Mouse (Mus musculus) intestine, embryonic 15.5 days (tissue): Measurements from ENCODE around the gene Pank4. TPM values are rescaled to one million over a fixed set of nuclear protein-coding genes. Genes with fewer than 3 reads are reported as not detected.

Source experiments
- ATAC-seq: fragments of 200-750 bp; cut with Nextera tagmentation; 2 replicates; pipeline ENCODE4 v1.8.0; 2017; ENCODE audit warnings: moderate TSS enrichment, moderate library complexity
- H3K27ac ChIP-seq: fragments of 300-500 bp; sonication (generic); 2 replicates; pipeline ENCODE4 v1.5.1; 2015; ENCODE audit warnings: mild to moderate bottlenecking, inconsistent platforms
- H3K27me3 ChIP-seq: fragments of 300-500 bp; sonication (generic); replicated peaks from 2 replicates; pipeline ENCODE4 v1.6.1; 2015; ENCODE audit warnings: inconsistent platforms
- H3K36me3 ChIP-seq: fragments of 300-500 bp; sonication (generic); 2 replicates; pipeline ENCODE4 v1.6.1; 2015; ENCODE audit warnings: inconsistent platforms
- H3K4me1 ChIP-seq: fragments of 300-500 bp; sonication (generic); replicated peaks from 2 replicates; pipeline ENCODE4 v1.6.1; 2015; ENCODE audit warnings: inconsistent platforms
- H3K4me2 ChIP-seq: fragments of 300-500 bp; sonication (generic); replicated peaks from 2 replicates; pipeline ENCODE4 v1.6.1; 2015; ENCODE audit warnings: mild to moderate bottlenecking, inconsistent platforms
- H3K4me3 ChIP-seq: fragments of 300-500 bp; sonication (generic); replicated peaks from 2 replicates; pipeline ENCODE4 v1.5.1; 2015; ENCODE audit warnings: inconsistent platforms
- H3K9ac ChIP-seq: fragments of 300-500 bp; sonication (generic); 2 replicates; pipeline ENCODE4 v1.6.1; 2015; ENCODE audit warnings: inconsistent platforms
- H3K9me3 ChIP-seq: fragments of 300-500 bp; sonication (generic); 2 replicates; pipeline ENCODE4 v1.6.1; 2016; ENCODE audit warnings: inconsistent platforms
- WGBS: fragments of 180-500 bp; shearing (Covaris S2); methylation state at CpG from one replicate; pipeline ENCODE4 v1.1.7; 2015; 5-methylcytosine and 5-hydroxymethylcytosine counted together
- polyA plus RNA-seq: library from polyadenylated mRNA; unstranded; fragments of >200 nt; fragmentation: Nextera tagmentation; extraction: Ambion mirVana; gene quantifications from 2 replicates; pipeline ENCODE4 v1.2.1, GENCODE M21; 2015

Gene Pank4
- polyA plus RNA-seq, 1 experiment from 2014 or later, result 34.2 TPM

DNA sequence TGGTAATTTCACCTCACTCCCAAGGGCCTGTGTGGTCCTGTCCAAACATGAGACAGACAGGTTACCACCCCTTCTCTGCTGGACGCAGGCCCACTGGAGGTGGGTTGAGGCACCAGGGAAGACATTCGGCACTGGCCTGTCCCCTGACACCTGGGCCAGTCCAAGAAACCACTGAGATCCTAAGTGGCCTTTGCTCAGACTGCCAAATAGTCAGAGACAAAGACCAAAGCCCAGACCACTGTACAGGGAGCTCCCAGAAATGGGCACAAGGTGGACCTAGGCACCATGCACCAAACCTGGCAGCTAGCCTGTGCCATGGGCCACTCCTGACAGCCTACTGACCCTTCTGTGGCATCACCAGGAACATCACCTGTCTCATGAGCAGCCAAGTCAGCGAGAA lies 45.3 kb downstream of the Pank4 start:
- WGBS, result 74% methylated on average over 3 of the region's 3 CpGs
- ATAC-seq, result no peak
- Histone ChIP-seq H3K4me1 (no peaks in the 10 kb centered on the region), H3K36me3 (no peaks in the 10 kb centered on the region), H3K4me2 (no peak overlapping the region), H3K9ac (no peak overlapping the region), H3K27me3 (no peaks in the 10 kb centered on the region), H3K27ac (no peak overlapping the region), H3K4me3 (no peak overlapping the region), H3K9me3 (no peaks in the 10 kb centered on the region)

DNA sequence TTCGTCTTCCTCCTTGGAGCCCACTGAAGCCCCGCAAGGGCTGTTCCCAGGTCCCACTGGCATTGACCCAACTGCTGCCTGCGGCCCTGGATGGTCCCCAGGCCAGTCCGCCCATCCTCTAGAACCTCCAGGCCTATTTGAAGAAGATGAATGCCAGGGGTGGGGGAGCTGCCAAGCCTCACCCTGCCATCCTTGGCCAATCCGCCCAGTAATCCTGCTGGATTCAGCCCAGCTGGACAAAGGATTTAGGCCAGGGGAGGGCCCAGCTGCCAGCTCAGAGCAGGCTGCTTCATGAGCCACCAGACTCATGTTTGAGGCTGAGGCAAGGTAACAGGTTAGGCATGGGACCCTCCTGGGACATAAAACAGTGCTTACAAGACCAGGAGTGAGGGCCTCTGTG lies 46.9 kb downstream of the Pank4 start:
- no peak for ATAC-seq
- no peaks in the 10 kb centered on the region for H3K4me1 ChIP-seq
- H3K9ac ChIP-seq, result no peak overlapping the region
- H3K4me2 ChIP-seq, result no peak overlapping the region
- 85% methylated on average over 5 of the region's 5 CpGs for WGBS
- H3K36me3 ChIP-seq, result no peaks in the 10 kb centered on the region
- H3K27ac ChIP-seq, result no peak overlapping the region
- no peaks in the 10 kb centered on the region for H3K9me3 ChIP-seq
- H3K4me3 ChIP-seq, result no peak overlapping the region
- H3K27me3 ChIP-seq, result no peaks in the 10 kb centered on the region

- Histone ChIP-seq H3K4me1 (no peaks in the 10 kb centered on the region), H3K27me3 (no peaks in the 10 kb centered on the region), H3K36me3 (no peaks in the 10 kb centered on the region), H3K27ac (no peak overlapping the region), H3K9ac (no peak overlapping the region), H3K4me2 (no peak overlapping the region), H3K9me3 (no peaks in the 10 kb centered on the region), H3K4me3 (no peak overlapping the region)
- ATAC-seq, result no peak
- WGBS, result 70% methylated on average over 8 of the region's 8 CpGs
These were observed 47.5 kb downstream of the Pank4 start for GRCm38 (mm10) chr4:155011312-155012025.

- no peak for ATAC-seq
- WGBS, result 60% methylated on average over 2 of the region's 2 CpGs
- Histone ChIP-seq H3K9ac (no peak overlapping the region), H3K36me3 (no peaks in the 10 kb centered on the region), H3K4me2 (no peak overlapping the region), H3K27ac (no peak overlapping the region), H3K27me3 (no peaks in the 10 kb centered on the region), H3K4me1 (no peaks in the 10 kb centered on the region), H3K9me3 (no peaks in the 10 kb centered on the region), H3K4me3 (no peak overlapping the region)
These were observed 48.2 kb downstream of the Pank4 start for GRCm38 (mm10) chr4:155012115-155012514.

GRCm38 (mm10) chr4:155012788-155013187 lies 48.9 kb downstream of the Pank4 start:
- no peak overlapping the region for H3K9ac ChIP-seq
- no peak overlapping the region for H3K27ac ChIP-seq
- H3K36me3 ChIP-seq, result no peaks in the 10 kb centered on the region
- WGBS, result 7% methylated on average over 4 of the region's 4 CpGs
- H3K4me2 ChIP-seq, result no peak overlapping the region
- no peak overlapping the region for H3K4me3 ChIP-seq
- no peaks in the 10 kb centered on the region for H3K27me3 ChIP-seq
- H3K4me1 ChIP-seq, result no peaks in the 10 kb centered on the region; the same call in 1 of the 2 replicates
- no peaks in the 10 kb centered on the region for H3K9me3 ChIP-seq
- ATAC-seq, result peak; percentile 60

- no peaks in the 10 kb centered on the region for H3K36me3 ChIP-seq
- H3K4me1 ChIP-seq, result peaks cover 5% of the 10 kb centered on the region
- H3K9me3 ChIP-seq, result no peaks in the 10 kb centered on the region
- ATAC-seq, result no peak
- no peak overlapping the region for H3K9ac ChIP-seq
- H3K4me2 ChIP-seq, result no peak overlapping the region
- no peak overlapping the region for H3K27ac ChIP-seq
- no peak overlapping the region for H3K4me3 ChIP-seq
- 72% methylated on average over 14 of the region's 14 CpGs for WGBS
- no peaks in the 10 kb centered on the region for H3K27me3 ChIP-seq
These were observed 50.3 kb downstream of the Pank4 start for GRCm38 (mm10) chr4:155014244-155014643.

GRCm38 (mm10) chr4:155014791-155015190 lies 50.9 kb downstream of the Pank4 start:
- no peaks in the 10 kb centered on the region for H3K9me3 ChIP-seq
- H3K9ac ChIP-seq, result no peak overlapping the region
- no peaks in the 10 kb centered on the region for H3K36me3 ChIP-seq
- ATAC-seq, result no peak
- no peak overlapping the region for H3K27ac ChIP-seq
- no peaks in the 10 kb centered on the region for H3K27me3 ChIP-seq
- no peak overlapping the region for H3K4me3 ChIP-seq
- H3K4me2 ChIP-seq, result no peak overlapping the region
- 68% methylated on average over 12 of the region's 12 CpGs for WGBS
- H3K4me1 ChIP-seq, result peaks cover 11% of the 10 kb centered on the region

DNA sequence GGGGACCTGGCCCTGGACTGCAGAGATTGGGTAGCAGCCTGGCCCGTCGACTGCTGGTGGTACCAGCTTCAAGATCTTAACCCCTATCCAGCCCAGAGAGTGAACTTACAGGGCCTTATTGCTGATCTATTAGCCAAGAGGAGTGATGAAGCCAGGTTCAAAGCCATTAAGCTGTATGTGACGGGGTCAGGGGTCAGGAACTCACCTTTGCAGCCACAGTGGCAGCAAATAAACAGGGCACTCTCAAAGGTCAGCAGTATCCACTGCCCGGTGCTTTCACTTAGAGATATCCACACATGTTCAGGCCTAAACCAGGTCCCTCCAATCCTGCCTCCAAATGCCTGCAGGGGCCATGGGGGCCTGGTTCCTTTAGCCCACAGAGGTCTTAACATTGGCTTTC lies 51.6 kb downstream of the Pank4 start:
- no peak overlapping the region for H3K4me2 ChIP-seq
- 53% methylated on average over 4 of the region's 4 CpGs for WGBS
- peaks cover 12% of the 10 kb centered on the region for H3K4me1 ChIP-seq
- no peaks in the 10 kb centered on the region for H3K36me3 ChIP-seq
- H3K4me3 ChIP-seq, result no peak overlapping the region
- no peak overlapping the region for H3K9ac ChIP-seq
- no peaks in the 10 kb centered on the region for H3K9me3 ChIP-seq
- ATAC-seq, result no peak
- no peak overlapping the region for H3K27ac ChIP-seq
- H3K27me3 ChIP-seq, result no peaks in the 10 kb centered on the region

DNA sequence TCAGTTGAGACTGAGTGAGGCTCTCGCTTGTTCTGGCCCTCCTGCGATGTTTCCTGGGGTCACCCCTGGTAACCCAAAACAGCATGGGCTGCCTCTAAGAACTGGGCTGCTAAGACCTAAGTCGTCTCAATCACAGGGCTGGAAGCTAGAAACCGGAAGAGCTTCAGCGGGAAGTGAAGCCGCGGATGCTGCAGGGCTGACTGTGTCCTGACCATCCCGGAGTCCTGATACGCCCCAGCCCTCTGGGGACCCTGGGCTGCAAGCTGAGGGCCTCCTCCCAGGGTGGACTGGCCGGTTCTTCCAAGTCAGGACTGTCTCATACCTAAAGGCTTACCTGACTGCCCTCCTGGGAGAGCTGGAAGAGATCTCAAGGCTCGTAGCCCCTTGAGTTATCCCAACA lies 52.9 kb downstream of the Pank4 start:
- no peak overlapping the region for H3K4me2 ChIP-seq
- 70% methylated on average over 11 of the region's 11 CpGs for WGBS

GRCm38 (mm10) chr4:155017253-155017878 lies 53.4 kb downstream of the Pank4 start:
- WGBS, result 67% methylated on average over 11 of the region's 11 CpGs
- no peaks in the 10 kb centered on the region for H3K27me3 ChIP-seq
- no peak overlapping the region for H3K4me3 ChIP-seq
- H3K36me3 ChIP-seq, result no peaks in the 10 kb centered on the region
- H3K4me2 ChIP-seq, result no peak overlapping the region
- no peaks in the 10 kb centered on the region for H3K9me3 ChIP-seq
- ATAC-seq, result no peak
- peaks cover 12% of the 10 kb centered on the region for H3K4me1 ChIP-seq
- no peak overlapping the region for H3K27ac ChIP-seq
- H3K9ac ChIP-seq, result no peak overlapping the region

More for the DNA sequence above, 52.9 kb downstream of the Pank4 start:
- H3K4me3 ChIP-seq, result no peak overlapping the region
- H3K9me3 ChIP-seq, result no peaks in the 10 kb centered on the region
- no peak overlapping the region for H3K27ac ChIP-seq
- H3K36me3 ChIP-seq, result no peaks in the 10 kb centered on the region
- H3K27me3 ChIP-seq, result no peaks in the 10 kb centered on the region
- peaks cover 12% of the 10 kb centered on the region for H3K4me1 ChIP-seq
- ATAC-seq, result no peak
- H3K9ac ChIP-seq, result no peak overlapping the region

DNA sequence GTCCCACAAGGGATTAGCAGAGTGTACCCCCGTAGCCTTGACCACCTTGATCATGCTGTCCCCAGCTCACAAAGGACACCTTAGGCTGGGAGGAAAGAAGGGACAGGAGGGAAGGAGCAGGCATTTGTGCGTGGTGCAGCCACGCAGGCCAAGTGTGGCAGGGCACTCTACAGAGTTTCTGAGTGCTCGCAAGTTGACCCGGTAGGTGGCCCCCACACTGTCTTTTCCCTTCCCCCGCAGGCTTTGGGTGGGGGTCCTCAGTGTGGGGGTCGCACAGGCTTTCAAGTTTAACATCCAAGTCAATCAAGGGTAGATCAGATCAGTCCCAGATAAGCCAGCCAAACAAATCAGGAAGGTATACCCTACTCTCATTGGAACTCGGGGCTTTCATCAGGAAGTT lies 54.1 kb downstream of the Pank4 start:
- H3K4me2 ChIP-seq, result no peak overlapping the region
- no peaks in the 10 kb centered on the region for H3K9me3 ChIP-seq
- no peak overlapping the region for H3K27ac ChIP-seq
- peaks cover 12% of the 10 kb centered on the region for H3K4me1 ChIP-seq
- no peaks in the 10 kb centered on the region for H3K36me3 ChIP-seq
- H3K27me3 ChIP-seq, result no peaks in the 10 kb centered on the region
- H3K9ac ChIP-seq, result no peak overlapping the region
- H3K4me3 ChIP-seq, result no peak overlapping the region
- whole genome bisulfite sequencing, result 74% methylated on average over 8 of the region's 8 CpGs
- no peak for ATAC-seq

DNA sequence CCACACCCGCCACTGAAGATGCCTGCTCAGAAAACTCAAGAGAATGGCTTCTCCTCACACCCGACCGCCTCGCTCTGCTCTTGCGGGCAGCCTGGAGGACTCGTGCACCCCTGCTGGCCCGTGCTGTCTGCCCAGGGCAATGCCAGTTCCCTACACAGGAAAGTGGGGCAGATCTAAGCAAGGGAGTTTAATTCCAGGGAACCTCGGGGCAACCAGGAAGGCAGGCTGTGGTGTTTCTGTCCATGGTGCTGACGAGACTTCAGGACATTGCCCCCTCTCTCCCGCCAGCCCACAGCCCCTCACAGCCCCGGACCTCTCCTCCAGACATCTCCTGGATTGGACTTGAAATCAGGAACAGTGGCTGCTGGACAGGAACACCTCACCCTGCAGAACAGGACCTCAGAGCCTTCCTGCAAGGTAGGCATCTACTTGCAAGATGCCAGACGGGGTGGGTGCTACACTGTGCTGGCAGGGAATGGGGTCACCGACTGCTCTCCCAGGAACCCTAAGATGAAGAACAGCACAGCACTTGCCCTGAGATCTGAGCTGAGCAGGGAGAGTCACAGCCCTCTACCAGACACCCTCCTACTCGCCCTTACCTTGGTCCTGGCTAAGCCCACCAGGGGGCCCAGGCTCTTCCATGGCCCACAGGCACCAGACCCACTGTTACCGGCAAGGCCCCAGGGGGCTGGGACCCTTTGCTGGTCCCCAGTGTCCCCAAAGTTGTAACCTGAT lies 54.8 kb downstream of the Pank4 start:
- Histone ChIP-seq H3K4me3 (no peak overlapping the region), H3K27me3 (no peaks in the 10 kb centered on the region), H3K36me3 (no peaks in the 10 kb centered on the region), H3K4me2 (peak overlapping the region; percentile 44; the same call in 1 of the 2 replicates), H3K9ac (no peak overlapping the region), H3K9me3 (no peaks in the 10 kb centered on the region), H3K4me1 (peaks cover 12% of the 10 kb centered on the region), H3K27ac (no peak overlapping the region)
- ATAC-seq, result peak; percentile 36
- 8% methylated on average over 15 of the region's 15 CpGs for WGBS
